Mouse (Mus musculus) MEL (cell line): Measurements from ENCODE around the gene Wnt3. TPM values are rescaled to one million over a fixed set of nuclear protein-coding genes. Genes with fewer than 3 reads are reported as not detected.

Experiments
- DNase-seq: peaks from one replicate; pipeline ENCODE4 v3.0.0; 2011; ENCODE audit warnings: low read depth, low spot score
- H3K27ac ChIP-seq: 2 replicates; pipeline ENCODE4 v1.5.1; 2012; ENCODE audit warnings: low read depth, mild to moderate bottlenecking, control low read depth, low read length, moderate library complexity; ENCODE audit not compliant: control insufficient read depth
- H3K27me3 ChIP-seq, 2 experiments: fragments of 150-350 bp in 1 of 2; sonication (generic) in 1 of 2; 2 replicates each; pipeline ENCODE4 v1.6.1; 2012; ENCODE audit warnings: low read length in 2 of 2, mild to moderate bottlenecking in 2 of 2, improper control_type of control experiment in 1 of 2, moderate library complexity in 1 of 2; ENCODE audit not compliant: insufficient read depth in 2 of 2, control insufficient read depth in 1 of 2
- H3K36me3 ChIP-seq, 2 experiments: 2 replicates each; pipeline ENCODE4 v1.6.1; 2012 to 2014; ENCODE audit warnings: low read length in 2 of 2, improper control_type of control experiment in 1 of 2, inconsistent platforms in 1 of 2, mild to moderate bottlenecking in 1 of 2; ENCODE audit not compliant: insufficient read depth in 2 of 2, control insufficient read depth in 1 of 2
- H3K4me1 ChIP-seq, 2 experiments: fragments of 150-350 bp in 1 of 2; sonication (generic) in 1 of 2; 2 replicates each; pipeline ENCODE4 v1.6.1; 2012; ENCODE audit warnings: low read length in 2 of 2, improper control_type of control experiment in 1 of 2, mild to moderate bottlenecking in 1 of 2; ENCODE audit not compliant: insufficient read depth in 2 of 2, control insufficient read depth in 1 of 2
- H3K4me3 ChIP-seq, 2 experiments: fragments of 150-350 bp in 1 of 2; sonication (generic) in 1 of 2; 2 replicates each; pipeline ENCODE4 v1.5.1; 2012; ENCODE audit warnings: low read depth in 2 of 2, low read length in 2 of 2, mild to moderate bottlenecking in 2 of 2, moderate library complexity in 2 of 2, control low read depth in 1 of 2, improper control_type of control experiment in 1 of 2; ENCODE audit not compliant: control insufficient read depth in 1 of 2, insufficient read depth in 1 of 2
- H3K79me2 ChIP-seq: 2 replicates; pipeline ENCODE4 v1.6.1; 2012; ENCODE audit warnings: mild to moderate bottlenecking, low read length, moderate library complexity; ENCODE audit not compliant: control insufficient read depth, poor library complexity, insufficient read depth
- H3K9ac ChIP-seq: 2 replicates; pipeline ENCODE4 v1.6.1; 2012; ENCODE audit warnings: low read depth, mild to moderate bottlenecking, control low read depth, low read length, moderate library complexity; ENCODE audit not compliant: control insufficient read depth, poor library complexity, severe bottlenecking
- H3K9me3 ChIP-seq: fragments of 150-350 bp; sonication (generic); replicated peaks from 2 replicates; pipeline ENCODE4 v1.6.1; 2012; ENCODE audit warnings: mild to moderate bottlenecking, low read length, improper control_type of control experiment, moderate library complexity; ENCODE audit not compliant: insufficient read depth
- BHLHE40 ChIP-seq: IDR thresholded peaks from 2 replicates; pipeline ENCODE4 v1.6.1; 2012; ENCODE audit warnings: low read depth, mild to moderate bottlenecking, inconsistent platforms, low read length, improper control_type of control experiment, borderline replicate concordance
- CHD1 ChIP-seq: IDR thresholded peaks from 2 replicates; pipeline ENCODE4 v1.6.1; 2012; ENCODE audit warnings: low read depth, mild to moderate bottlenecking, inconsistent platforms, low read length, improper control_type of control experiment
- E2F4 ChIP-seq: IDR thresholded peaks from 2 replicates; pipeline ENCODE4 v1.6.1; 2011; ENCODE audit warnings: low read depth, low read length, improper control_type of control experiment, borderline replicate concordance
- EP300 ChIP-seq, 2 experiments: IDR thresholded peaks; 2 replicates each; pipeline ENCODE4 v1.6.1; 2011; ENCODE audit warnings: improper control_type of control experiment in 2 of 2, low read length in 2 of 2, low read depth in 1 of 2, mild to moderate bottlenecking in 1 of 2
- ETS1 ChIP-seq: IDR thresholded peaks from 2 replicates; pipeline ENCODE4 v1.6.1; 2012; ENCODE audit warnings: low read depth, mild to moderate bottlenecking, inconsistent platforms, low read length, improper control_type of control experiment, moderate library complexity
- GATA1 ChIP-seq: IDR thresholded peaks from 2 replicates; pipeline ENCODE4 v1.6.1; 2011; ENCODE audit warnings: low read depth, low read length, improper control_type of control experiment
- HCFC1 ChIP-seq: IDR thresholded peaks from 2 replicates; pipeline ENCODE4 v1.6.1; 2012; ENCODE audit warnings: low read depth, mild to moderate bottlenecking, inconsistent platforms, low read length, improper control_type of control experiment, moderate library complexity
- MAX ChIP-seq: IDR thresholded peaks from 2 replicates; pipeline ENCODE4 v1.6.1; 2011; ENCODE audit warnings: low read length, improper control_type of control experiment
- MEF2A ChIP-seq: IDR thresholded peaks from 2 replicates; pipeline ENCODE4 v1.6.1; 2014; ENCODE audit warnings: low read depth, mild to moderate bottlenecking, inconsistent platforms, low read length, improper control_type of control experiment; ENCODE audit not compliant: poor library complexity, insufficient replicate concordance, severe bottlenecking; ENCODE audit errors: extremely low read depth
- MYC ChIP-seq: IDR thresholded peaks from 2 replicates; pipeline ENCODE4 v1.6.1; 2011; ENCODE audit warnings: low read depth, mild to moderate bottlenecking, low read length, improper control_type of control experiment, moderate library complexity
- NELFE ChIP-seq: IDR thresholded peaks from 2 replicates; pipeline ENCODE4 v1.6.1; 2011; ENCODE audit warnings: low read depth, low read length, improper control_type of control experiment
- NRF1 ChIP-seq: IDR thresholded peaks from 2 replicates; pipeline ENCODE4 v1.6.1; 2014; ENCODE audit warnings: low read depth, mild to moderate bottlenecking, inconsistent platforms, low read length, improper control_type of control experiment, moderate library complexity; ENCODE audit not compliant: poor library complexity, insufficient read depth, severe bottlenecking
- POLR2A ChIP-seq, 2 experiments: IDR thresholded peaks; 2 replicates each; pipeline ENCODE4 v1.6.1; 2011 to 2012; ENCODE audit warnings: low read length in 2 of 2, mild to moderate bottlenecking in 2 of 2, control low read depth in 1 of 2, improper control_type of control experiment in 1 of 2, low read depth in 1 of 2, moderate library complexity in 1 of 2; ENCODE audit not compliant: control insufficient read depth in 1 of 2, insufficient read depth in 1 of 2, poor library complexity in 1 of 2
- SMC3 ChIP-seq: IDR thresholded peaks from 2 replicates; pipeline ENCODE4 v1.6.1; 2011; ENCODE audit warnings: low read depth, low read length, improper control_type of control experiment
- TBP ChIP-seq: IDR thresholded peaks from 2 replicates; pipeline ENCODE4 v1.8.0; 2011; ENCODE audit warnings: low read depth, low read length, improper control_type of control experiment
- TCF12 ChIP-seq: IDR thresholded peaks from 2 replicates; pipeline ENCODE4 v1.6.1; 2014; ENCODE audit warnings: low read depth, mild to moderate bottlenecking, inconsistent platforms, low read length, improper control_type of control experiment, moderate library complexity
- UBTF ChIP-seq: IDR thresholded peaks from 2 replicates; pipeline ENCODE4 v1.6.1; 2012; ENCODE audit warnings: low read depth, mild to moderate bottlenecking, inconsistent platforms, low read length, improper control_type of control experiment, moderate library complexity, borderline replicate concordance; ENCODE audit not compliant: insufficient read depth
- ZKSCAN1 ChIP-seq: IDR thresholded peaks from 2 replicates; pipeline ENCODE4 v1.6.1; 2012; ENCODE audit warnings: low read depth, mild to moderate bottlenecking, inconsistent platforms, low read length, improper control_type of control experiment, moderate library complexity
- polyA plus RNA-seq, 2 experiments: library from polyadenylated mRNA; stranded (reverse) in 1 of 2; unstranded in 1 of 2; fragments of >175 nt in 1 of 2; fragments of >200 nt in 1 of 2; gene quantifications; 2 replicates each; pipeline versions ENCODE4 v1.2.1 to v1.2.4; 2012; ENCODE audit warnings: low replicate concordance in 2 of 2, low read depth in 1 of 2; ENCODE audit not compliant: insufficient read length in 2 of 2, insufficient read depth in 1 of 2, missing spikeins in 1 of 2
- total RNA-seq: library from RNA; depleted of rRNA; stranded (reverse); fragments of 300-350 nt; gene quantifications from 2 replicates; pipeline ENCODE4 v1.2.3, GENCODE M21; 2012; rRNA removed

Wnt3 gene
- total RNA-seq (not detected in 2 replicates), polyA plus RNA-seq (not detected)

DNA sequence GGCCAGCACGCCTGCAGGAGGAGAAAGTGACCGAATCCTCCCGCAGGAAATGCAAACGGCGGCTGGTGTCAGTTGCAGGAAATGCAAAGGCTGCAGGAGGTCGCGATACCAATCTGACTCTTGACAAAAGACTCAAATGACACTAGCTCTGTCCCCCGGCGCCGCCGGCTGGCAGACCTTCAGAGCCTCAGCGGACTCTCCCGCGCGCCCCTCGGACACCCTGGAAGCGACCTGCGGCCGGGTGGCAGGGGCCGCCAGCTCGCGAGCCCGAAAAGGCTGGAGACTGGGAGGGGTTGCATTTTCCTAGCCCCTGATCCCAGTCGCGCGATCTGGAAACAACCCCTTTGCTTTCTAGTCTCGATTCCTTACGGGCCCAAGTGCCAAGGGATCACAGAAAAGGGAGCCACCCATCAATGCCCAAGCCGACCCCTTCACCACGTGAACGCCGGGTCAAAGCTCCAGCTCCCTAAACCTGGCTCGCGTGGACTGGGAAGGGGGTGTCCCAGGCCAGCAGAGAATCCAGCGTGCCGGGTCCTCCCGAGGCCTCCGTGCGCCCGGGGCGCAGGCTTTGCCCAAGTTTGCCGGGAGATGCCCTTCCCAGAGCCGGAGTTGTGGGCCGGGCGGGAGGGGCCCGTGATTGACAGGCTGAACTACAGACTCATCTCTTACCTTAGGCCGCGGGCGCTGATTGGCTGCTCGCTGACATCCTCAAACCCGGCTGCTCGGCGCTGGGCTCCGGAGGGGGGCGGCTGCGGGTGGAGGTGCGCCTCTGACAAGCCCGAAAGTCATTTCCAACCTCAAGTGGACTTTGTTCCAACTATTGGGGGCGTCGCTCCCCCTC, at the start of gene Wnt3:
Gene Wnt3, plus strand, starts transcription at position 764 of the 841 bp plus-strand sequence.
- no peak within 1 kb of the TSS for H3K27ac ChIP-seq
- no peak for DNase-seq
- no peaks in the 10 kb centered on the region for H3K36me3 ChIP-seq
- TF ChIP-seq E2F4 (no peak), NELFE (no peak), ETS1 (no peak), MAX (no peak), UBTF (no peak), NRF1 (no peak), TCF12 (no peak), HCFC1 (no peak), ZKSCAN1 (no peak)
- no peaks in the 10 kb centered on the region for H3K79me2 ChIP-seq
- no peak within 1 kb of the TSS for H3K4me3 ChIP-seq
- H3K9me3 ChIP-seq: no peaks in the 10 kb centered on the region
- H3K9ac ChIP-seq: no peak within 1 kb of the TSS
- H3K4me1 ChIP-seq: no peaks in the 10 kb centered on the region
- H3K27me3 ChIP-seq: no peaks in the 10 kb centered on the region; a peak in 1 of 4 replicates

GRCm38 (mm10) chr11:103724331-103724771, 49.6 kb upstream of the Wnt3 start:
- peaks cover 0 to 2% of the 10 kb centered on the region in 2 experiments; a peak in 1 of 4 replicates for H3K27me3 ChIP-seq
- no peaks in the 10 kb centered on the region for H3K36me3 ChIP-seq
- no peak overlapping the region for H3K4me3 ChIP-seq
- no peaks in the 10 kb centered on the region for H3K9me3 ChIP-seq
- no peaks in the 10 kb centered on the region for H3K79me2 ChIP-seq
- no peak for DNase-seq
- no peak overlapping the region for H3K9ac ChIP-seq
- TF ChIP-seq MEF2A (no peak), POLR2A (IDR thresholded peaks at IDR 0.05; ENCODE audit: control insufficient read depth in 1 of 2, insufficient read depth in 1 of 2, low read depth in 1 of 2, low read length in 2 of 2, poor library complexity in 1 of 2) (no peak), GATA1 (no peak), MAX (no peak), EP300 (IDR thresholded peaks at IDR 0.05; ENCODE audit: low read depth in 1 of 2, low read length in 2 of 2) (no peak), CHD1 (no peak), BHLHE40 (no peak), NELFE (no peak), ZKSCAN1 (no peak), SMC3 (no peak), MYC (no peak), TBP (no peak)
- no peak overlapping the region for H3K27ac ChIP-seq
- no peaks in the 10 kb centered on the region for H3K4me1 ChIP-seq
